Mouse (Mus musculus) naive thymus-derived CD4-positive, alpha-beta T cell, adult 2 months (primary cell): ENCODE results near the gene Ncoa3.

Source experiments
- DNase-seq: peaks from one replicate; pipeline ENCODE4 v3.0.0-alpha.2; 2011; ENCODE audit warnings: low read depth

Gene Ncoa3

GRCm38 (mm10) chr2:166105911-166106310, 113.5 kb downstream of the Ncoa3 start:
- DNase-seq = no peak

GRCm38 (mm10) chr2:166106631-166107030, 114.2 kb downstream of the Ncoa3 start:
- no peak for DNase-seq

GRCm38 (mm10) chr2:166107911-166108310, 115.5 kb downstream of the Ncoa3 start:
- no peak for DNase-seq

GRCm38 (mm10) chr2:166108326-166108725, 115.9 kb downstream of the Ncoa3 start:
- DNase-seq = peak; percentile 73

GRCm38 (mm10) chr2:166110764-166111163, 118.3 kb downstream of the Ncoa3 start:
- DNase-seq = no peak

GRCm38 (mm10) chr2:166111238-166111637, 118.8 kb downstream of the Ncoa3 start:
- no peak for DNase-seq

GRCm38 (mm10) chr2:166111831-166112250, 119.4 kb downstream of the Ncoa3 start:
- DNase-seq = no peak

GRCm38 (mm10) chr2:166112986-166113385, 120.5 kb downstream of the Ncoa3 start:
- DNase-seq = no peak

- no peak for DNase-seq
These were observed 123.3 kb downstream of the Ncoa3 start for GRCm38 (mm10) chr2:166115571-166116277.

GRCm38 (mm10) chr2:166116278-166116608, 123.8 kb downstream of the Ncoa3 start:
- DNase-seq = no peak

GRCm38 (mm10) chr2:166116704-166117103, 124.3 kb downstream of the Ncoa3 start:
- DNase-seq = no peak

- DNase-seq = no peak
These were observed 127.6 kb downstream of the Ncoa3 start for GRCm38 (mm10) chr2:166119992-166120391.

- no peak for DNase-seq
These were observed 129.4 kb downstream of the Ncoa3 start for GRCm38 (mm10) chr2:166121681-166122355.

GRCm38 (mm10) chr2:166122781-166123180, 130.3 kb downstream of the Ncoa3 start:
- no peak for DNase-seq
